Mouse (Mus musculus): Measurements from ENCODE around the gene Ldlrap1.
A peak's percentile ranks its signal among the peaks of the same experiment; 100 is the strongest.
"Not testable (repeated sequence)": the region's sequence is repeated elsewhere in the genome, so short reads cannot be mapped to it uniquely, and the experiment has no call there.

The Ldlrap1 gene

DNA sequence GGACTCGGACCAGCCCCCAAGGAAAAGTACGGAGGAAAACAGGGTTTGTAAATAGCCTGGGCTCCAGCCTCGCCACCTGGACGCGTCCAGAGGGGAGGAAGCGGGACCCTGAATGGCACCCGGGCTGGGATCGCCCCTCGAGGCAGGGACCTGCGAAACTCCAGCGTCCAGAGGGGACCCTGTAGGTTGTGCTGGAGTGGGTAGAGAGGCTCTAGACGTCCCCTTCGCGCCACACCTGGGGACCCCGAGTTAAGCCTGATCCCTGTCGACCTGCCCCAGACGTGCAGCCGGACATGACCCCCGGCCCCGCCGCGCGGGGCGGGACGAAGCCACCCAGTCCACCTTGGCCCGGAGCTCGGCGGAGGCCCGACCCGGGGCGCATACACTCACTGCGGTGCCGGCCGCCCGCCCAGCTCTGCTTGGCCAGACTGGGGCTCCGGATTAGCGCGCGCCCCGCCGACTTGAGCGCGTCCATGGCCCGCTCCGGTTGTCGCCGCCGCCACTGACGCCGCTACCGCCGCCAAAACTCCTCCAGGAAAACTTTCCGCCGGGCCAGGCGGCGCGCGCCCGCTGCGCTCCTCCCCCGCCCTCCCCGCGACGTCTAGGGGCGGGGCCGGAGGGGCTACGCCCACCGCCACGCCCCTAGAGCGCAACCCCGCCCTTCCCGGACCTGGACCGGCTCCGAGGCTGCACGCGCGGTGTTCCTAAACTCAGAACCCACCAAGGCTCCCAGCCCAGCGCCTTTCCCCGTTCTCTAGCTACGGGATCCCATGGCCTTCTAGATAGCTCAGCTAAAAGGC lies at the start of gene Ldlrap1:
Gene Ldlrap1 (minus strand): TSS at position 599 of the 800 bp plus-strand sequence.
- DNase-seq (ENCODE audit: low spot score in 2 of 2), result peak; percentile 40 to 53

DNA sequence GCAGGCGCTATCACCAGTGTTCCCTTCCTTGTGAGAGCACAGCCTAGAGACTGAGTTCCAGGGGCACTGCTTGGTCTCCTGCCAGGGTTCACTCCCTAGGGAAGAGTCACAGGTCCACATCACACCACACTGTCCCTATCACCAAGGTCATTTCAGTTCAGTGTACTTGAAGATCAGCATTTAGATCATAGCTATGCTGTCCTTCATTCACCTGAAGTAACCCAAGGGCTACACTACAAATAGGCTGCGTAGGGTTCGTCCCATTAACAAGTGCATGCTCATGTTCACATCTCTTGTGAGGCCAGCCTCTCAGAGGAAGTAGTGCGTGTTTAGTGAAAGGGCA lies 46.4 kb upstream of the Ldlrap1 start:
- DNase-seq (ENCODE audit: low spot score in 2 of 2), result no peak

DNA sequence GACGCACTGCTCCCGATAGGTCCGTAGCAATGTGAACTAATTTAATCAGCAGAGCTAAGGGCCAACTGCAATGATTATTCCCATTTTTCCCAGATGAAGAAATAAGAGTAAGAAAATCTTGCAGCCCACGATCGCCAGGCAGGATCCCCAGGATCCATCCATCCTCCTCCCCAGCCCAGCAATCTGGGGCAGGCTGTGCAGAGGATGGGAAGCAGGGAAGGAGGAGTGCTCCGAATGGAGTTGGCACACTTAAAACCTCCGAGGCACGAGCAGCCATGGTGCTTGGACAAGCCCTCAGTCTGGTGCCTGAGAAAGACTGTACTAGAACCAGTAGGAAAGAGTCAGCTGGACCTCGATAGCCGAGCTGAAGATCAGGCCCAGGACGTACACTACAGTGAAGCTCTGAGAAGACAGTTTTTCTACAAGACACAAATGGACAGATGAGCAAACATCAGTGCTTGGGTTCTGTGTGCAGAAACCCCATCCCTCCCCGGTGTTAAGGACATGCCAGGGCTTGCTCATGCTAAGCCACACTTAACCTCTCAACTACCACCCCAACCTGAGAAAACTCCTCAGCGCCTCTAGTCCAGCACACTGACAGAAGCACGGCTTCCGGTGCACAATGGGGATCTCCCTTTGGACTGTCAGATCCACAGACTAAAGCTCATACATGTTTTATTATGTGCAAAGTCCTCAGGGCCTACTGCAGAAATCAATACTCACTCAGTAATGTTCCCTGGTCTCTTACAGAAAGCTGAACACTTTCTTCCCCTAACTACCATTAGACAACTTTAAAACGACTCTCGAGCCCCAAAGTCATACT lies 45.8 kb upstream of the Ldlrap1 start:
- no peak for DNase-seq (ENCODE audit: low spot score in 2 of 2)

DNA sequence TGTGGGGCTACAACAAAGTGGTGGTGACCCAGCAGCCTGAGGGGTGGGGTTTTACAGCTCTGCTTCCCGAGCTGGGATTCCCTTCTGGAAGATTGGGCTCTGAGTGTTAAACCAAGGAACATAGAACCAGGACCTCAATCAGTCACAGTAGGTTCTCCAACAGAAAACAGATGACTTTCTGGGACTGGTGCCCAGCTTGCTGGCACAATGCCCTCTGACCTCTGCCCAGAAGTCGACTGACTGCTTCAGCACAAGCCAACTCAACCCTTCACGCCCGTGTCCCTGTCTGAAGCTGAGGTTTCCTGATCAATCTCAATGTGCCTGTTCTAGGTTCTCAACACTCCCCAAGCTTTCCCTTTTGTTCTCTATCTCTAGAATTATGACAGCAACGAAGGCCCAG lies 36.9 kb upstream of the Ldlrap1 start:
- DNase-seq (ENCODE audit: low spot score in 2 of 2), result peak; percentile 52 to 75

DNA sequence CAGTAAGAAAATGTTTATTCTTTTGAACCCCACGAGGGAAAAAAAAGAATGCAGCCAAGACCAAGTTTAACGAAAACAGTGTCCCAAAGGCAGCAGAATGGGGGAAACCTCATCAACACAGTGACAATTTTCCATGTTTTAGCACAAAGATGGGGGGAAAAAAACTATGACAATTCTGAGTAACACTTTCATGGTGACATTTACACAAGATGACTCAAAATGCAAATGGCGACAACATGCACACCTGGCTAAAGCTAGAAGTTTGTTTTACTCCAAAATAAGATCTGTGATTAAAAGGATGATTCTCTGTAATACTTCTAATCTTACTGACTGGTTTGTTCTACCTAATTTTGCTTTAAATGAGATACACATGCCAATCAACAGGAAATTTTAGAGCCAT lies 34.9 kb upstream of the Ldlrap1 start:
- DNase-seq (ENCODE audit: low spot score in 2 of 2), result no peak

DNA sequence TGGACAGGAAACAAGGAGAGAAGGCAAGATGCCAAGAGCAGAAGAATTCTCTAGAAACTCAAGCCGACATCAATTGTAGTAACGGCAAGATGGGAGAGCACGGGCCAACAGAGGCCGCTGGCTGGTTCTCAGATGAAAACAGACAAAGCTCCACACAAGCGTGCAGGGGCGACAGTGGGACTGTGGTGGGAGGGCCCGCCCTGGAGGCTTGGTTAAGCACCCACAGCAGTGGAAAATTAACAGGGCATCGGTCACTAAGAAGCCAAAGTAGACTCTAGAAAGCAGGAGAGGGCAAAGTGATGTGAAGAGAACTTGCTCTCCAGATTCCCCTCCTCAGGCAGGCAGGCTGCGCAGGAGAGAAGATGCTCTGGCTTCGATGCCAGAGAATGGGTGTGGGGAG lies 34.3 kb upstream of the Ldlrap1 start:
- no peak for DNase-seq (ENCODE audit: low spot score in 2 of 2)

DNA sequence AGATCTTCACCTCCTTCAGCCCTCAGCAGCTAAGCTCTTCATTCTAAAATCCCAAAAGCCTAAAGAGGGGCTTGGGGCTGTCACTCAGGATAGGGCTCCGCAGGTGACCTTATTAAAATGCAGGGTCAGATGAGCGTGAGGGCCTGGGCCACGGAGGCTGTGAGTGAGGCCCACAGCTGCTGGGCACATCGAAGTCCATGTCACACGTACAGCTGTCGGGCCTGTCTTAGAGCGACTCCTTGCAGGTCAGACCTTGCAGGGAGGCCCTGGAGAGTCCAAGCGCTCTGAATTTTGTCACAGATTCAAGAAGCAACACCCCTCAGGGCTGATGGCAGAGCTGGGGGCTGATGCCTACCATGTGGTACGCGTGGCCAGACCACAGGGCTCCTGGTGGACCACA lies 32.9 kb upstream of the Ldlrap1 start:
- DNase-seq (ENCODE audit: low spot score in 2 of 2), result no peak

DNA sequence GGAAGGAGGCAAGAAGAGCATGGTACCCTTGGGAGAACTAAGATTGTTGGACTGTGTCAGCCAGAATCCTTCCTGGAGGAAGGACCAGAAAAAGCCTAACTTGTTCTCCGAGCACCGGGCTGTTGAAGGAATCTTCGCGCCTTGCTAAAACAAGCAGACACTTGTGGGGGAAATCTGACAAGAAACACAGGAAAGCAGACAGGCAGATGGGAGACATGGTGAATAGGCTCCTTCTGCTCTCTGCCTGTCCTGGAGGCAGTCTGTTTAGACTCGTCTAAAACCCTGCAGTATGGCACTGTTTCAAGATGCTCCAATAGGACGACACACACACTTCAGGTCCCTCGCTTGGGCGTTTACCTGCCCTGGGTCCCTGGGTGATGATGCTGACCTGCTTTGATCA lies 32.3 kb upstream of the Ldlrap1 start:
- DNase-seq (ENCODE audit: low spot score in 2 of 2), result no peak

DNA sequence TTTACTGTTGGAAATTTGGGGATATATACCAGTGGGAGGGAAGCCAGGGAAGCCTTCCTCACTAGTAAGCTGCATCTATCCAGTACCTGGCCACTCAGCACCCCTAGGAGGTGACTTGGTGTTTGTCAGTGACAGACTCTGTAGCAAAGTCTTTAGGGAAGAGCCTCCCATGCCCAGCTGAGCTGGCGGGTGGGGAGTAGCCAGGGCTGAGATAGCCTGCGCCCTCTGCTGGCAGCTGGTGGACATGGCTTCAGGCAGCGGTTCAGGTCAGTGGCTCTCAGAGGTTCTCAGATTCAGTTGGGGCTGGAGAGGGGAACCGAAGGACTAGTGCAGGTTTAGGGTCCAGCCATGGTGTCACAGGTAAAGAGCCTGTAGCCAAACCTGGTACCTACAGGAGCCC lies 31.4 kb upstream of the Ldlrap1 start:
- peak; percentile 45 to 70 for DNase-seq (ENCODE audit: low spot score in 2 of 2)

DNA sequence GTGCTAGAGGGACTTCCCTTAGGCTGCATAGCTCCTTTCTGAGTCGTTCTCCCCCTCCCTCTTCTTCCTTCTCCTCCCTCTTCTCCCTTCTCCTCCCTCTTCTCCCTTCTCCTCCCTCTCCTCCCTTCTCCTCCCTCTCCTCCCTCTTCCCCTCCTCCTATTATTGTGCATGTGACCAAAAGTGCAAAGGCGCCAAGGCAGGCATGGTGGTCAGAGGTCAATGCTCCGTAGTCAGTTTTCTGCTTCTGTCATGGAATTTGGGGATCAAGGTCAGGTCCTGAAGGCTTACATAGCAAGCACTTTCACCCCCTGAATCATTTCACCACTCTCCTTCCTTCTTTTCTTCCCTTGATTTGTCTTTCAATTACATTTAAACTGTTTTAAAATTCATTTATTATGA lies 31.0 kb upstream of the Ldlrap1 start:
- DNase-seq (ENCODE audit: low spot score in 2 of 2), result no peak

DNA sequence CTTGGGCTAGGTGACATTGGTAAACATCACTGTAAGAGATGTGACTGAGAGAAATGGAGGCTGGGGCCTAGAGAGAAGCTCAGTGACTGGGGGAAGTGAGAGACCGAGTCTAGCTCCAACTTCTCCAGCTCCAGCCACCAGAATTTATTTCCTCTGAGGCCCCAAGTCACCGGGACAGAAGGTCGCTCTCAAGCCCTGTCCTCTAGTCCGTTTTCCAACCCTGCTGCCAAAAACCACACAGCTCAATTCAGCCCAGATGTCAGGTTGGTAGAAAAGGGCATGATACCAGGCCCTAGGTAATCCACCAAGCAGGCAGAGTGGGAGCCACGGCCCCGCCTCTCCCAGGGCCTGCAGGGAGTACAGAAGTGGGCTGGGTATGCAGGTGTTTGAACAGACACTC lies 29.8 kb upstream of the Ldlrap1 start:
- DNase-seq (ENCODE audit: low spot score in 2 of 2), result no peak

DNA sequence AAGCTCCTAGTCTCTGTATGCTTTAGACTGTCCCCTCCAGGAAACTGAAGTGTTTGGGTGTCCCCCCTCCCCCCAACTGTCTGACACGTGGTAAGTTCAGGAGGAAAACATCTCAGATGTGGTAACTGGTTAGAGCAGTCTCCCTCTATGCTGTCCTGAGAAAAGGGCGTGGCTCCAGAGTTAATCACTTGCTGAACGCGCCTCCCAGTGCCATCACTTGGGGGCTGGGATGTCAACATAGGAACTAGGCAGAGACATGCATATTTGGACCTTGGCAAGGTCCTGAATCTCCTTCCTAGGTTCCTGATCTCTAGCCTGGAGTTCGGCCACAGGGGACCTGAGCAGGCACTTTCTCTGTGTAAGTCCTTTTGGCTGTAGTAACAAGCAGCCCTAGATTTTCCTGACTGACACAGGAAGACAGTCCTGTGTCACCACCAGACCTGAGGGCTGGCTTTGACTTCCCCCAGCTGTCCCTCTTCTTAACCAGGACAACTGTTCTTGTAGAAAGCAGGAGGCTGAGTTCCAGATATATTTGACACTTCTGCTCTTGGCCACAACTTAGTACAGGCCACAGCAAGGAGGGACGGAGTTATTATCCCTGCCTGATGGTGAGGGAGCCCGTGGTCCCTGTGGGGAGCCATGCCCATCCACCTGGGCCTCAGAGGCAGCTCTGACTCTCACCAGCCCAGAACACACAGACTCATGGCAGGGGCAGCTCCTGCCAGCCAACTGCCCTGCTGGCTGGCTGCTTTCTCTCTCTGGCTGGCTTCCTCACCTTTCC lies 28.9 kb upstream of the Ldlrap1 start:
- DNase-seq (ENCODE audit: low spot score in 2 of 2), result no peak

DNA sequence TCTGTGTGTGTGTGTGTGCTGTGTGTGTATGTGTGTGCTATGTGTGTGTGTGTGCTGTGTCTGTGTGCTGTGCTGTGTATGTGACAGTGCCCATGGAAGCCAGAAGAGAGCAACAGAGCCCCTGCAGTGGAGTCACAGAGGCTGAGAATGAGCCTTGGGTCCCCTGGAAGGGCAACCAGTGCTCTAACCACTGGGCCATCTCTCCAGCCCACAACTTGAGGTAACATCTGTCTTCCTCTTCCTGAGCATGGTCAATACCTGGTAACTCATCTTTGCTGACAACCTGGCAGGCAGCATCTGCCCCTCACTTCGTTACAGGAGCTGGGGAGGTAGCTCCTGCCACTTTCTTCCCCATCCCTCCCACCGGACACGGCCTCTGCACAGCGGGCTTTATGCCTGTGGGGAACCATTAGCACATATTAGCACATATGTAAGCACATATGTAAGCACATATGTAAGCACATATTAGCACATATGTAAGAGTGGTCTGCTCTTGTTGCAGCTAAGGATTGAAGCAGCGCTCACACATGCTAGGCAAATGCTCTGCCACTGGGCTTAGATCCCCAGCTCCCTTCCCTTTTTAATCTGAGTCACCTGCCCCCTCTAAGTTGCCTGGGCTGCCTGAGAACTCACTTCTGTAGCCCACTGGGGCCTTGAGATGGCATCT lies 28.1 kb upstream of the Ldlrap1 start:
- DNase-seq (ENCODE audit: low spot score in 2 of 2), result no peak

DNA sequence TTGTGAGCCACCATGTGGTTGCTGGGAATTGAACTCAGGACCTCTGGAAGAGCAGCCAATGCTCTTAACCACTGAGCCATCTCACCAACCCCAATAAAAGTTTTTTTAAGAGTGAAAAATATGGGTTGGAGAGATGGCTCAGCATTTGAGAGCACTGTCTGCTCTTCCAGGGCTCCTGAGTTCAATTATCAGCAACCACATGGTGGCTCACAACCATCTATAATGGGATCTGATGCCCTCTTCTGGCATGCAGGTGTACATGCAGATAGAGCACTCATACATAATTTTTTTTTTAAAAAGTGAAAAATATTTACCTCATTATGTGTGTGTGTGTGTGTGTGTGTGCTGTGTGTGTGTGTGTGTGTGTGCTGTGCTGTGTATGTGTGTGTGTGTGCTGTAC lies 27.1 kb upstream of the Ldlrap1 start:
- not testable (repeated sequence) for DNase-seq (ENCODE audit: low spot score in 2 of 2)

DNA sequence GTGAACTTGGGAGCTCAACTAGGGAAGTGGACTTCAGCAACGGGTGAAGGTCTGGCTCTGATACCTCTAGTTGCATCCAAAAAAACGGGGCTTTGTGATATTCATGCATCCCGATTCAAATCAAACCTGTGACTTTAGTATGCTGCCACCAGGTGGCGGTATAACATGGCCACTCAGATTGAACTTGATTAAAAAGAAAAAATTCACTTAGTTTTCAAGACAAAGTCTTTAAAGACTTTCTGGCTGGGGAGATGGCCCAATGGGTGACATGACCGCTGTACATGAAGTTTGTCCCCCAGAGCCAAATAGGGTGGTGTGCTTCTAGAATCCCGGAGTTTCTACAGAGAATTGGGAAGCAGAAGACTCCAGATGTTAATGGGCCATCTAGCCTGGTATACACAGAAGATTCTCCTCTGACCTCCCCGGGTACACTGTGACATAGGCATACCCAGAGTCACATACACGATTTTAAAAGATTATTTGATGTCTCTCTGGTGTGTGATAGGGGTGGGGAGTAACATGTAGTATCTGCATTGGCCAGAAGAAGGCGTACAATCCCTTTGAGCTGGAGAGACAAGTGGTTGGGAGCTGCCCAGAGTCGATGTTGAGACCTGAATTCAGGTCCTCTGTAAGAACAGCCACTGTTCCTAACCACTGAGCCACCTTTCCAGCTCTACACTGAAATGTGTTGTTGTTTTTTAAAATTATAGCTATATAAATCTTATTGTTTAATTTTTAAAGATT lies 25.6 kb upstream of the Ldlrap1 start:
- peak in 1 of 2 experiments; percentile 52 for DNase-seq (ENCODE audit: low spot score in 2 of 2)

DNA sequence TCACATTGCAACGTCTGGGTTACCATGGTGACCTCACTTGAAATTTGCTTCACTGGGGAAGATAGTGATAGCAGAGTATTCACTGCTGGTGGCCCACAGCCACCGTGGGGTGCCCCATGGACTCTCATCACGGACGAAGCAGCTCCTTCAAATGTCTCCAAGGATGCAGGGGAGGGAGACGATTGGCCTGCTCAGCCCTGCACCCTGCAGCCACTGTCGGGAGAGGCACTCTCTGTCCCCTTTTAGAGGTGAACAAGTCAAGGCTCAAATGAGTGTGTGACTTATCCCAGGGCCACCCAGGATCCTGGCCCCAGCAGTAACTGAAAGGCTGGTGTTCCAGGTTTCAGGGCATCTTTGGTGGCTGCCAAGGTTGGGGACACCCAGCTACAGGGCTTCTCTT lies 23.9 kb upstream of the Ldlrap1 start:
- DNase-seq (ENCODE audit: low spot score in 2 of 2), result no peak

DNA sequence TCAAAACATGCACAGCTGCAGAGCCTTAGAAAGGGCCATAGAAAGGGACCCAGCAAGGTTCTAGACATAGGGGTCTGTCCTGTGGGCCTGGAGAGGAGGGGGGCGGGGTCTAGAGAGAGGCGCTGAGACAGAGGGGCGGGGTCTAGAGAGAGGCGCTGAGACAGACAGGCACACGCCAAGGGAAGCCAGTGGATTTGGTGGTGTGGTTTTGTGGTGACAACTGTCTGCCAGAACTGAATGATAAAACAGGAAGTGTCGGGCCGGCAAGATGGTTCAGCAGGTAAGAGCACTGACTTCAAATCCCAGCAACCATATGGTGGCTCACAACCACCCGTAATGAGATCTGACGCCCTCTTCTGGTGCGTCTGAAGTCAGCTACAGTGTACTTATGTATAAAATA lies 19.1 kb upstream of the Ldlrap1 start:
- DNase-seq (ENCODE audit: low spot score in 2 of 2), result no peak

DNA sequence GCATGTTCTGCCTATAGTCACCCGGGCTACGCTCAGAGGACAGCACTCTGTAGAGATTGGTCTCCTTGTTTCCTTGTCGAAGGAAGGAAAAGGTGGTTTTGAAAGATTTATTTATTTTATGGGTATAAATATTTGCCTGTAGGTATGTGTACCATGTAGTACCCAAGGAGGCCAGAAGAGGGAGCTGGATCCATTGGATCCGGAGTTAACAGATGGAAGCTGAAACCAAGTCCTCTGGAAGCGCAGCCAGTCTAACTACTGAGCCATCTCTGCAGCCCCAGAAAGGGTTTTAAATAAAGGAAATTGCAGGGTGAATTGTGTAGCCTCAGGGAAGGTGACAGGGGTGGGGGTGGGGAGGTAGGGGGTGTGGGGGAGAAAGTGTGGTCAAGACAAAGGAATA lies 16.9 kb upstream of the Ldlrap1 start:
- DNase-seq (ENCODE audit: low spot score in 2 of 2), result peak in 1 of 2 experiments; percentile 51

DNA sequence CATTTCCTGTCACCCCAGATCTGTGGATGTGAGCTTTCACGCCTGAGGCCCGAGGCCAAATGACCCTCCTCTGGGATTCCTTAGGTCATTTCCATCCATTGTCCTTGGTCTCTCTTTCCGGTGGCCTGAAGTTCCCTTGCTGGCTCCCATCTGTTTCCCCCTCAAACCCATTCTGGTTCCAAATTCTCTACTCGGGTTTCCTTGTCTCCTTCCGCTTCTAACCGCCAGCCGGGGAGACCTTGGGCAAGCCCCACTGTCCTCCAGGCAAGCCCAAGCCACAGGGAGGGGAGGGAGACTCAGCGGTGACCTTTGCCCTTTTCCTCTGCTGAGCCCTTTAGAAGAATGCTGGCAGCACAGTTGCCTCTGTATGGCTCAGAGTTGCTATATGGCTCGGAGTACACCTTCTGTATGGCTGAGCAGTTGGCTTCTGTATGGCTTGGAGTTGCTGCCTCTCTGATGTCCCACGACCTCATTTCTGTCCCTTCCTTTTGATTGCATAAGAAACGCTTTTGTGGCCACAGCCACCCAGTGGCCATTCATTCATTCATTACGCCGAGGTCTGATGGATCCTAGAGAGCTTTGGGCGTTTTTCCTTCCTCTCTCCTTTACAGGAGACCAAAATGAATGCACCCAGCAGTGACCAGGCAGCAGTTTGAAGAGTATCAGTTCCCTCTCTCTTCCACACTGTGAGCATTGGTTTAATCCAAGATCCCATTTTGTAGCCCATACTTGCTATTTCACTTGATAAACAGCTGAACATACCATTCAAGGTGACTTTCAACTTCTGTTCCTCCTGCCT lies 11.5 kb upstream of the Ldlrap1 start:
- DNase-seq (ENCODE audit: low spot score in 2 of 2), result no peak

DNA sequence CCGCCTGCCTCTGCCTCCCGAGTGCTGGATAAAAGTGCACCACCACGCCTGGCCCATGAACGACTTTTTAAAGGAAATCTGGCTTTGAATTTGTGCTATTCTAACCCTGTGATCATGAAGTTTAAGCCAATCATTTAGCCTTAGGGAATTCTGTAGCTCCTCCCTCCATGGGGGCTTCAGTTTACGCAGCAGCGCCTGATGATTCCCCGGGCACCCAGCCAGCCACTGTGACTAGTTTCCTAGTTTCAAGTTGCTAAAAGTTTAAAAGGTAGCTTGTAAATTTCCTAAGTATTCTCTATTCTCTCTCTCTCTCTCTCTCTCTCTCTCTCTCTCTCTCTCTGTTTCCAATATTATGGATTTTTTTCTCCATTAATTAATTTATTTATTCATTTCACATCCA lies 8.4 kb upstream of the Ldlrap1 start:
- no peak for DNase-seq (ENCODE audit: low spot score in 2 of 2)
